Mouse (Mus musculus) layer of hippocampus, adult 11-12 months (tissue): Measurements from ENCODE around the gene Kif23.
A peak's percentile ranks its signal among the peaks of the same experiment; 100 is the strongest.

ENCODE experiments used
- DNase-seq: peaks from one replicate; pipeline ENCODE4 v3.0.0; 2022; ENCODE audit warnings: low spot score

Kif23 gene

DNA sequence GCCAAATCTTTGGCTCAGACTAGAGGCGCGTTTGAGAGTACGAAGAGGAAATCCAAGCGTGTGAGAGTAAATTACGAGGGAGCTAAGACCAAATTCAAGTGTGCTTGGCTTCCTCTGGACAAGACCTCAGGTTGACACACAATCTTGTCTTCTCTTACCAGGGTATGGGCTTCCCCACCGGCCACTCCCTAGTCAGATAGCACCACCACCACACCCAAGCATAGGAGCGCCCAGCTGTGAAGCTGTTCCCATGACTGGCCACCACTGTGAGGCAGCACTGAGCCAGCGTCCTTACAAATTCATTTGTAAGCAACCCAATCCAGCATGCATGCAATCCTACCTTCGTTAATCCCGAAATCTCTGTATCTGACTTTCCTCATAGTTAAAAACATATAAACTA lies 39.7 kb downstream of the Kif23 start:
- no peak for DNase-seq

- no peak for DNase-seq
Measured at GRCm38 (mm10) chr9:61905576-61905975, 41.0 kb downstream of the Kif23 start.

GRCm38 (mm10) chr9:61904201-61904600 lies 42.4 kb downstream of the Kif23 start:
- no peak for DNase-seq

DNA sequence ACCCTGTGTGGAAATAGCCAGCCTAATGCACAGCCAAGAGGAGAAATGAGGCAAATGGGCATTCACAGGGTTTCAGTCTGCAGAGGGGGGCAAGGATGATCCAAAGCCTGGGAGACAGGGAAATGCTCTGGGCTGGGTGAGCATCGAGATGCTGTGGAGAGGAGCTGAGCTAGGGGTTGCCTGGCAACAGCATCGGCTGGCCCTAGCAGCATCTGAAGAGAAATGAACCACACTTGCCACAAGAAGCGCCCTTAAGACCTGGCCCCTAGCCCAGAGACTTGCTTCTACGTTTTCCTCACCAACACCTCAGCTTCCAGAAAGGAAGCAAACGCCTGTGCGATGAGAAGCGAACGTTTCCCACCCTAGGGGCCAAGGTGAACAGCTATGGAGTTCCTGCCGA lies 44.1 kb downstream of the Kif23 start:
- no peak for DNase-seq

DNA sequence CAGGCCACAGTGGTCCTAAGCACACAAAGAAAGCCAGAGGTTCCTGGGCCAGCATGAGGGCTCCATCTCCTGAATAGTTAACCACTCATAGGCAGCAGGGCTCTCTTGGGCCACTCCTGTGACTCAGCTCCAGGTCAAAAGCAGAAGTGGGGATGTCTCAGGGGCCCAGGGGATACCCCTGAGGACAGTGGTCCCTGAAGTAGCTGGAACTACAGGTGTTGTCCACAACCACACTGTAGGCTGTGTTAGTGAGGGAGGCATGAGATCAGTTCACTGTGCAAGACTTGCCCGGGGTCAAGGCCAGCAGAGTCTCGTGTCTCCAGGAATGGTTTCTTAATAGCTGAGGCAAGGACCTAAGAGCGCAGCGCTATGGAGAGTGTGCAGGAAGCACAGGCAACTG lies 45.0 kb downstream of the Kif23 start:
- DNase-seq: no peak

- peak; percentile 87 for DNase-seq
Measured at GRCm38 (mm10) chr9:61899804-61900203, 46.8 kb downstream of the Kif23 start.

- DNase-seq: peak; percentile 87
Measured at GRCm38 (mm10) chr9:61898401-61898800, 48.2 kb downstream of the Kif23 start.

DNA sequence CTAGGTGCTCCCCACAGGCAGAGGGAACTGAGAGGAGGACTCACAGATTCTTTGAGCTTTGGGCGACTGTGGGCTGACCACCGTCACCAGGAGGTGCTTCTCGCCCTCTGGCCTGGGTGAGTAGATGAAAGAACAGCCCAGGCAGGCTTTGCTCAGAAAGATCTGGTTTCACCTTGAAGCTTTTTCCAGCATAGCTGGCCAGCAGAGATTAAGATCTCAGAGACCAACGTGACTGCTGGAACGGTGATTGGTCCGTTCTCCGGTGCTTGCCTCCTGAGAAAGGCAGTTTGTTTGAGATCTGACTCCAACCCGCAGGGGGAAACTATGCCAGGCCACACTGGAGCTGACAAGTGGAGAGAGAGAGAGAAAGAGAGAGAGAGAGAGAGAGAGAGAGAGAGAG lies 51.6 kb downstream of the Kif23 start:
- DNase-seq: no peak

DNA sequence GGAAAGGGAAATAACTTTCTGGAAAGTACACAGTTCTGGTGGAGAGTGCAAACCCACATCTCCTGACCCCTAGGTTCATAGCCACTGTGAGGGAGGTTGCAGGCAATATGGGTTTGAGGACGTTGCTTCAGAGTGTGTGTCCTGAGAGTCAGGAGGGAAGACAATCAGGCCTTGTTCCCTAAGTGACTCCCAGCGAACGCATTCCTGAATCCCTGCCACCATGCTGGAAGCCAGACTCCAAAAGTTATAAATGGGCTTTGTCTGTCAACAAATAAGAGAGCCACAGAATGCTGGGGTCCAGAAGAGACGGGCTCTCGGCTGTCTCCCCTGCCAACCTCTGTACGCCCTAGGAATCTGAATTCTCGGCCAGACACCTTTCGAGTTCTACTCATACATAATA lies 56.7 kb downstream of the Kif23 start:
- DNase-seq: no peak

- no peak for DNase-seq
Measured at GRCm38 (mm10) chr9:61887661-61888379, 58.8 kb downstream of the Kif23 start.

GRCm38 (mm10) chr9:61885964-61886363 lies 60.6 kb downstream of the Kif23 start:
- peak; percentile 53 for DNase-seq

DNA sequence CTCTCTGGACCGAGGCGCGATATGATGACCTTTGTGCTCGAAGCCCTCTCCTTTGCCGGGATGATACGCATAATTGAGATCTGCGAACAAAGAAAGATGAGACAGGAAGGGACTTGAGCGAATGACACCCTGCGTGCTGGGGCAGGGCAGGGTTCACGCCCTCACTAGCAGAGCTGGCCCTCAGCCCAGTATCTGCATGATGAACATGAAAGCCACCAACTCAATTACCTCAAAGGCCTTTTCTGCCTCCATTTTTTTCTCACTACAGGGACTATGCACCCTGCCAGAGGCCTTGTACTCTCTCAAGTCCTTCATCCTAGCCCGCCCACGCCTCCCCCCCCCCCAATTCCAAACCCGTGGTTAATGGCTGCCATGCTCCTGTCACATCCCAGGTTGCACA lies 61.6 kb downstream of the Kif23 start:
- no peak for DNase-seq

DNA sequence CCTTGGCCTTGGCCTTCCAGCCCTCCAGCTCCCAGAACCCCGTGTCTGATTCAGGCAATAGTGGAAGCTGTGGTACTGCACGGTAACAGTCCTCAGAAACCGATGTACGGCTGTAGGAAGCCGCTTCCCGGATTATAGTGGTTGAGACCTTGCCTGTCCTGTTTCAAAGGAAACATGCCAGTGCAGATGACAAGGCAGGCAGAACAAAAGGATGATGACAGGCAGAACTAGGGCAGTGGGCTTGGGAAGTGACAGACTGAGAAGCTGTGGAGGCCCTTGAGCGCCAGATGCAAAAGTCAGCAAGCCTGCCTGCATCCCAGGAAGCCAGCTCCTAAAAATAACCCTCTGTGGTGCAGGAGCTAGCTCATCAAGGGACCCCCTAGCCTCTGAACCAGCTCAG lies 62.2 kb downstream of the Kif23 start:
- DNase-seq: no peak

DNA sequence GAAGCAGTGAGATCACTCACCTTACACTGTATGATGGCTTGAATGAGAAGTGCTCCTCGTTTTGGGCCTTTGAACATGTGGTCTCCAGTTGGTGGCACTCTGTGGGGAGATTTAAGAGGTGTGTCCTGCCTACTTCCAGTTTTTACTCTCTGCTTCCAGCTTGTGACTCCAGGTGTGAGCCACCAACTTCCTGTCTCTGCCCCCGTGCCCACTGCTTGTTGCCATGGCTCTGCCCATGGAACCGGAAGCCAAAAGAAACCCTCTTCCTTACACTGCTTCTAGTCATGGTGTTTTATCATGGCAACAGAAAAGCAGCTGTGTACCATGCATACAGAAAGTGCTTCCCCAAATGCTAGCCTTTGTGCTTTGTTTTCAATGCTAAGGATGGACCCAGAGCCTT lies 64.4 kb downstream of the Kif23 start:
- DNase-seq: no peak

GRCm38 (mm10) chr9:61878889-61879288 lies 67.7 kb downstream of the Kif23 start:
- DNase-seq: peak; percentile 77

DNA sequence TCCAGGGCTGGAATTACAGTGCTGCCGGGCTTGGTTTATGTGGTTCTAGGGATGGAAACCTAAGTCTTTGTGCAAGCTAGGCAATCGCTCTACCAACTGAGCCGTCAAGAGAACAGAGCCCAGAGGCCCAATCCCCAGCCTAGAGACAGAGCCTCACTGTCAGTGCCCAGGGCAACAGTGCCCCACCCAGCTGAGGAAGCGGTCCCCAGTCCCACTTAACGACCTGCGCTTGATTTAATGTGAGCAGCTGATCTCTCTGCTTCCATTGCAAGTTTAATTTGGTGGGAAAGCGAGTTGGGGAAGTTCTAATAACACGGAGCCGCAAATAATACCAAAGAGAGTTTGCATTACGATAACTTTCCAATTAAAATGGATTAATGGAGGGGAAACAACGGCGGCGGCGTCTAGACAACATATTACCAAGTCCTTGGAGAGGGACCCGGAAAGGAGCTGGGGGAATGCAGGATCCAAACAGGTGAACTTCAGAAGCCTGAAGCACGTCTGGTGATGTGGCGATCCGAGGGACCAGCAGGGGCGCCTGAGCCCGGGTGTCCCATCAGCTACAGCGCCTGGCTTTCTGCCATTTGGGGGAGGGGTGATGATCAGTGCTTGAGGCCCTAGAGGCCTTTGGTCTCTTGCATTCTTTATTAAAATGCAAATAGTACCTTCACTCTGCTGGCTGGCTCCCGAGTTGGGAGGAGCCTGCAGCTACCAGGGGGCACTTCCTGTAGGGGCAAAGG lies 69.0 kb downstream of the Kif23 start:
- DNase-seq: no peak

GRCm38 (mm10) chr9:61873325-61873724 lies 73.2 kb downstream of the Kif23 start:
- DNase-seq: no peak

- DNase-seq: no peak
Measured at GRCm38 (mm10) chr9:61872246-61872941, 74.2 kb downstream of the Kif23 start.

GRCm38 (mm10) chr9:61871839-61872238 lies 74.7 kb downstream of the Kif23 start:
- no peak for DNase-seq

DNA sequence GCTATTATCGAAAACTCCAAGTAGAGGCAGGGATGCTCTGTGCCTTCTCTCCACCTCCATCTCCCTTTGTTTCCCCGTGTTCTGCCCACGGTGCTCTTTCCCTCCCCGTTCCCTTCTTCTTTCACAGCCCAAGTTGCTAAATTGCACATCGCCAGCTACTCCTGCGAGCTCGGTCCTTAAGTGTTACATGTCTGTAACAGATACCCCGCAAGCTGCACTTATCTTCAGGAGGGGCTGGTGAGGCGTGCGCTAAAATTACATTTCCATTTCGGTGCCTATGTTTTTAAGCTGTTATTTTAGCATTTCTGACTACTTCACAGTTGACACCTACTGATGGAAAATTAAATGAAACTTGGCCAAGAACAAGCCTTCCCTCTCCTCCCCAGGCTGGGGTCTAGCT lies 78.9 kb downstream of the Kif23 start:
- no peak for DNase-seq
